Mouse (Mus musculus) liver, embryonic 13.5 days (tissue): ENCODE measurements around the gene Srgap2. TPM values are rescaled to one million over a fixed set of nuclear protein-coding genes. Genes with fewer than 3 reads are reported as not detected.

Experiments used
- ATAC-seq: fragments of 200-750 bp; cut with Nextera tagmentation; 2 replicates; pipeline ENCODE4 v1.8.0; 2017; ENCODE audit warnings: low read depth, mild to moderate bottlenecking, moderate number of reproducible peaks, moderate library complexity
- DNase-seq: peaks from one replicate; pipeline ENCODE4 v3.0.0; 2022
- H3K27ac ChIP-seq: fragments of 300-500 bp; sonication (generic); 2 replicates; pipeline ENCODE4 v1.5.1; 2015; ENCODE audit warnings: moderate library complexity, mild to moderate bottlenecking, inconsistent platforms
- H3K27me3 ChIP-seq: fragments of 300-500 bp; sonication (generic); 2 replicates; pipeline ENCODE4 v1.6.1; 2015; ENCODE audit warnings: mild to moderate bottlenecking, inconsistent platforms
- H3K36me3 ChIP-seq: fragments of 300-500 bp; sonication (generic); 2 replicates; pipeline ENCODE4 v1.6.1; 2015; ENCODE audit warnings: mild to moderate bottlenecking, inconsistent platforms
- H3K4me1 ChIP-seq: fragments of 300-500 bp; sonication (generic); replicated peaks from 2 replicates; pipeline ENCODE4 v1.6.1; 2015; ENCODE audit warnings: inconsistent platforms
- H3K4me2 ChIP-seq: fragments of 300-500 bp; sonication (generic); 2 replicates; pipeline ENCODE4 v1.6.1; 2015; ENCODE audit warnings: inconsistent platforms, mild to moderate bottlenecking, moderate library complexity
- H3K4me3 ChIP-seq: fragments of 300-500 bp; sonication (generic); replicated peaks from 2 replicates; pipeline ENCODE4 v1.5.1; 2015; ENCODE audit warnings: mild to moderate bottlenecking, inconsistent platforms
- H3K9ac ChIP-seq: fragments of 300-500 bp; sonication (generic); 2 replicates; pipeline ENCODE4 v1.6.1; 2015; ENCODE audit warnings: mild to moderate bottlenecking, inconsistent platforms
- H3K9me3 ChIP-seq: fragments of 300-500 bp; sonication (generic); replicated peaks from 2 replicates; pipeline ENCODE4 v1.6.1; 2016; ENCODE audit warnings: inconsistent platforms
- WGBS: fragments of 180-500 bp; shearing (Covaris S2); methylation state at CpG from one replicate; pipeline ENCODE4 v1.1.7; 2015; ENCODE audit not compliant: insufficient replicate concordance; 5-methylcytosine and 5-hydroxymethylcytosine counted together
- polyA plus RNA-seq: library from polyadenylated mRNA; unstranded; fragments of >200 nt; fragmentation: Nextera tagmentation; extraction: Ambion mirVana; gene quantifications from 2 replicates; pipeline ENCODE4 v1.2.1, GENCODE M21; 2015

Gene Srgap2
- polyA plus RNA-seq, 1 experiment from 2014 or later, result 3.7 TPM

DNA sequence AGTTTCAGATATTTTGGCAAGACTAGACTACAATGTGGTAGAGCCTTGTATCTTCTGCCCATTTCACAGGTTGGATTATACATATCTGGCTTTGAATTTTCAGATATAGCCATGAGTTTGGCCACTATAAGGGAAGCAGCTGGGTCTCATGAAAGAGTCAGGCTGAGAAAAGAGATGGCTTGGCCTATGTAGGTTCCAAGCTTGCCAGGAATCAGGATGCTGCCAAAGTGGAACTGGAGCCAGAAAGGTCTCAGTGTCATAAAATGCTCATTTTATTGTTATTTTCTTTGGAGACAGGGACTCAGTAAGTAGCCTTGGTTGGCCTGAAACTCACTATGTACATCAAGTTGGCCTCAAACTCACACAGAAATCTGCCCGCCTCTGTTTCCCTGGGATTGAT is 200.0 kb downstream of the Srgap2 start:
- H3K9me3 ChIP-seq, result no peaks in the 10 kb centered on the region
- H3K9ac ChIP-seq, result no peak overlapping the region
- H3K27me3 ChIP-seq, result no peaks in the 10 kb centered on the region
- 73% methylated on average over 1 of the region's 1 CpGs for WGBS
- H3K27ac ChIP-seq, result no peak overlapping the region
- H3K4me2 ChIP-seq, result no peak overlapping the region
- no peak for DNase-seq
- no peaks in the 10 kb centered on the region for H3K4me1 ChIP-seq
- H3K4me3 ChIP-seq, result no peak overlapping the region
- ATAC-seq, result no peak
- H3K36me3 ChIP-seq, result peaks cover 9% of the 10 kb centered on the region; the same call in 1 of the 2 replicates

DNA sequence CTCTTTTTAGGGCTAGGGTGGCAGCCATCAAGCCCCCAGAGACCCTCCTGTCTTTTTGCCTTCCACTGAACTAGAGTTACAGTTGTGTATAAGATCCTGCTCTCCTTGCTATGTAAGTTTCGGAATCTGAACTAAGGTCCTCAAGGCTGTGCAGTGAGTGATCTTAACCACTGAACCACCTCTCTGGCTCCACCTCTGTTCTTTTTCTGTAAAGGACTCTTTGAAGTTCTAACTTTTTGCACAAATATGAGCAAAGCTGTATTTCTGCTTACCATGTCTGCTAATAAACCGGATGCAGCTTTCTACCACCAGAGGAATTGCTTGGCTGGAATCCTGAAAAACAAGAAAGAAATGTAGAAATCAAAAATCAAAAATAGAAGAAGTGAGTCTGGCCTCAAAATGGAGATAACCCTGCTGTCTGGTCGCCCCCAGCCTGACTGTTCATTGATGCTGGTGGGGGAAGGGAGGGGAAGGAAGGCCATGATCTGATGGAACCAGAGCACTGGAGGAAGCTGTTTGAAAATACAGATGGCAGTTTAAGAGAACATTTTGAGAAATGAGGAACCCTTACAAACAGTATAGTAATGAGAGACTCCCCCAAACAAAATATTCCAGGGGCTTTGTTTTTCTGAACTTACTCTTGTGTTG is 202.2 kb downstream of the Srgap2 start:
- H3K27me3 ChIP-seq, result no peaks in the 10 kb centered on the region
- no peak overlapping the region for H3K9ac ChIP-seq
- no peaks in the 10 kb centered on the region for H3K4me1 ChIP-seq
- DNase-seq, result no peak
- H3K4me3 ChIP-seq, result no peak overlapping the region
- H3K27ac ChIP-seq, result no peak overlapping the region
- ATAC-seq, result no peak
- H3K9me3 ChIP-seq, result no peaks in the 10 kb centered on the region
- WGBS, result 52% methylated on average over 3 of the region's 3 CpGs
- peaks cover 10% of the 10 kb centered on the region; the same call in 1 of the 2 replicates for H3K36me3 ChIP-seq
- H3K4me2 ChIP-seq, result no peak overlapping the region

DNA sequence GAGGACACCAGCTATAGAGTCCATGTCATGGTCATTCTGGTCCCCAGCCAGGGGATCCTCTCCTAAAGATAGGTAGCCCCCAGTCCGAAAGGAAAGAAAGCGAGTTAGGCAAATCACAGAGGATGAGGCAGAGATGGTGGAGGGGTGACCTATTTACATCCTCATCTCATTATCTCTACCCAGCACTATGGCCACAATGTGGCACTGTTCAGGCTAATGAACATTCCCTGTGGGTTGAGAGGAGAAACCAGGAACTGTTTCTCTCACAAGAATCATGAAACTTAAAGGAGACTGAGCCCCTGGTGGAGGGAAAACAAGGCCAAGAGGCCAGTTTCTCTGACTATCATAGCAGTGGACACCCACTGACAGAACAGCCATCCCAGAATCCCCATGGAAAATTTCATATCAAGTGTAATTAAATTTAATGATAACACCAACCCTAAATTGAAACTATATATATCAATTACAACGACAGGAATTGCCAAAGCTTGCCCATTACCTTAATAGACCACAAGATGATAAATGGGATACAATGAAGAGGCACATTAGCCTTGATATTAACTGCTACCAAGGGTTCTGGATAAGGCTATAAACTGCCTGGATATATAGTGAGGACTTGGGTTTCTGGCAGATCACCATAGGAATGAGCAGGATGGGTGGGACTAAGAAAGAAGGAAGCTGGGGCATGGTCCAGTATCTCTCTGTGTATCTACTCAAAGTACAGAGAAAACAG is 207.4 kb downstream of the Srgap2 start:
- DNase-seq, result no peak
- H3K4me1 ChIP-seq, result peaks cover 7% of the 10 kb centered on the region
- H3K4me3 ChIP-seq, result no peak overlapping the region
- H3K4me2 ChIP-seq, result no peak overlapping the region
- ATAC-seq, result no peak
- no peak overlapping the region for H3K27ac ChIP-seq
- peaks cover 31% of the 10 kb centered on the region for H3K36me3 ChIP-seq
- H3K9ac ChIP-seq, result no peak overlapping the region
- no peaks in the 10 kb centered on the region for H3K9me3 ChIP-seq
- WGBS, result 75% methylated on average over 3 of the region's 3 CpGs
- H3K27me3 ChIP-seq, result no peaks in the 10 kb centered on the region

DNA sequence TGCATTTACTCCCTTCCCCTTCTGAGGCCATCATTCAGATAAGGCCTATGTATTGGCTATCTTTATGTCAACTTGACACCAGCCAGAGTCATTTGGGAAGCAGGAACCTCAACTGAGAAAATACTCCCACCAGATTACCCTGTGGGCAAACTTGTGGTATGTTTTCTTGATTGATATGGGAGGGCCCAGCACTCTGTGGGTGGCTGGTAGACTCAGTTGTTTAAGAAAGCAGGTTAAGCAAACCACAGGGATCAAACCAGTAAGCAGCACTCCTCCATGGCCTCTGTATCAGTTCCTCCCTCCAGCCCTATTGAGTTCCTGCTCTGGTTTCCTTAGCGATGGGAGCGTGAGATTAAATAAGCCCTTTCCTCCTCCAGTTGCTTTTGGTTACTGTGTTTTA is 208.8 kb downstream of the Srgap2 start:
- Histone ChIP-seq H3K27ac (no peak overlapping the region), H3K4me2 (no peak overlapping the region), H3K4me1 (peaks cover 7% of the 10 kb centered on the region), H3K9ac (no peak overlapping the region), H3K9me3 (no peaks in the 10 kb centered on the region), H3K4me3 (no peak overlapping the region), H3K36me3 (peaks cover 27% of the 10 kb centered on the region), H3K27me3 (no peaks in the 10 kb centered on the region)
- 32% methylated on average over 2 of the region's 2 CpGs for WGBS
- DNase-seq (no peak), ATAC-seq (no peak)

DNA sequence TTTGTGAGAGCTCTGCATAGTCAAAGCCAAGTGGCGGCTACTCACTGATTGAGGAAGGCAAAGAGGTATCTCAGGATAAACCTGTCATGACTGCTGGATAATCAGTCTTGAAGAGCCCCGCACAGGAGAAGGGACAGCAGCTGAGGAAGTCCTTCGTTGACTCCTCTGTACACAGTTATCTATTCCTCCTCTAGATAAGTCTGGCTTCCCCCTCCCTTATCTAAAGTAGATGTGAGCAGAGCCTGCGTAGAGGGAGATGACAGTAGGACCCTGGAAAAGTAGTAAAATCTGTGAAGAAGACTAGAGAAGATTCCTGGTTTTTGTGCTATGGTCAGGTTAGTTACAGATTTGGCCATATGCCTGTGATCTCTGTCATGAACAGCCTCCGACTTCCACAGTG is 209.5 kb downstream of the Srgap2 start:
- H3K9ac ChIP-seq, result no peak overlapping the region
- WGBS, result 27% methylated on average over 5 of the region's 5 CpGs
- ATAC-seq, result no peak

DNA sequence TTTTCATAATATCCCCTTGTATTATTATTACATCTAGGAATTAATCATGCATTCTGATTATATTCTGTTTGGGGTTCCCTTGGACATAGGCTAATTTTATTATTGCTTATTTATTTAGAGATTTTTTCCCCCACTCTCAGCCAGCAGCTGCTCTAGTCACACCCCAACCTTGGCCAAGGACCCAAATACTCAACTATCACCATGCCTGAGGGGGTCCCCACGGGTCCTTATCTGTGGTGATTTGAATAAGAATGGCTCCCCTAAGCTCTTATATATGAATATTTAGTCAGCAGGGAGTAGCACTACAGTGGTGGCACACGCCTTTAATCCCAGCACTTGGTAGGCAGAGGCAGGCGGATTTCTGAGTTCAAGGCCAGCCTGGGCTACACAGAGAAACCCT is 215.9 kb downstream of the Srgap2 start:
- Histone ChIP-seq H3K4me3 (no peak overlapping the region), H3K36me3 (peaks cover 31% of the 10 kb centered on the region), H3K9me3 (no peaks in the 10 kb centered on the region), H3K4me1 (no peaks in the 10 kb centered on the region), H3K9ac (no peak overlapping the region), H3K27me3 (no peaks in the 10 kb centered on the region), H3K27ac (no peak overlapping the region), H3K4me2 (no peak overlapping the region)
- 72% methylated on average over 3 of the region's 3 CpGs for WGBS
- no peak for DNase-seq
- ATAC-seq, result no peak

More for the DNA sequence above, 209.5 kb downstream of the Srgap2 start:
- Histone ChIP-seq H3K9me3 (no peaks in the 10 kb centered on the region), H3K4me3 (no peak overlapping the region), H3K36me3 (peaks cover 27% of the 10 kb centered on the region), H3K27me3 (no peaks in the 10 kb centered on the region), H3K4me1 (peaks cover 7% of the 10 kb centered on the region), H3K27ac (no peak overlapping the region), H3K4me2 (no peak overlapping the region)
- DNase-seq, result no peak

DNA sequence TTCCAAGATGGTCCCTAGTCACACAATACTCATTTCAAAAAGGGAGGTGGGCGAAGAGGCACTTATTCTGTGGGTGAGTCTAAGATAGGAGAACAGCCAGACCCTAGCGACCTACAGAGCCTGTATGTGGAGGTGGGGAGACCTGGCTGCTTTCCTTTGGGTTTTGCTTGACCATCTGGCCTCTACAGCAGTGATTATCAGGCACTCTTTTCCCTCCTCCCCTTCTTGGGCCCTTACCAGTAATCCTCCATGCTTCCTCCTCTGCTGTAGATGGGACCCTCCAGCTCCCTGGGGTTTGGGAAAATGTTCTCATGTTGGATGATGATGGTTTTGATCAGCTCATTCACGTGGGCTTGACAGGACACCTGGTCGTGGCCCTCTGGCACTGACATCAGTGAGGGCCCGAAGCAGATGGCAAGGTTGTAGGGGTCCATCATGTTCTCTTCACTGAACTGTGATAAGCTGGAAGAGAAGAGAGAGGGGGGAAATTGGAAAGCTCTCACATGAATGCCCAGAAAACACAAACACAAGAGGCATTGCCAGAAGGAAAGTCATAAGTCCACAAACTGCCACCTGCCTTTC is 216.8 kb downstream of the Srgap2 start:
- no peaks in the 10 kb centered on the region for H3K27me3 ChIP-seq
- H3K27ac ChIP-seq, result no peak overlapping the region
- no peaks in the 10 kb centered on the region for H3K4me1 ChIP-seq
- no peaks in the 10 kb centered on the region for H3K9me3 ChIP-seq
- DNase-seq (no peak), ATAC-seq (no peak)
- H3K4me3 ChIP-seq, result no peak overlapping the region
- no peak overlapping the region for H3K9ac ChIP-seq
- H3K36me3 ChIP-seq, result peaks cover 26% of the 10 kb centered on the region
- 62% methylated on average over 5 of the region's 5 CpGs for WGBS
- H3K4me2 ChIP-seq, result no peak overlapping the region

DNA sequence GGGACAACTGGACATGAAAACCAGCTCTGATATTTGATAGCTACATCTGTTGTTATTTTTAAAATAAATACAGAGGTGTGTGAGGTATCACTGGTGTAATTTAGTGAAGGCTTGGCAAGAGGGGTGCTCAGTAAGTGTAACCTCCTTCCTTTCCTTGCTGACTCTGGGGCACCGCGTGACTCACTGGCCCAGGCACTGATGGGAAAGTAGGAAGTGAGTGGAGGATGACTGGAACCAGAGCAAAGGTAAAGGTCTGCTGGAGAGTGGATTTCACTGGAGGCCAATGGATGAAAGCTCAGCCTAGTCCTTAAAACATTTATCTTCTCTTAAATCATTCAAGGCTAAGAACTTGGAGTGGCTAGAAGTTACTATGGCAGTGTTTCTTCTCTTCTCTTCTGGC is 226.4 kb downstream of the Srgap2 start:
- Histone ChIP-seq H3K27ac (no peak overlapping the region), H3K36me3 (peaks cover 33% of the 10 kb centered on the region; the same call in 1 of the 2 replicates), H3K4me1 (no peaks in the 10 kb centered on the region), H3K4me2 (no peak overlapping the region), H3K9me3 (no peaks in the 10 kb centered on the region), H3K4me3 (no peak overlapping the region), H3K27me3 (no peaks in the 10 kb centered on the region), H3K9ac (no peak overlapping the region)
- no peak for DNase-seq
- 90% methylated on average over 2 of the region's 2 CpGs for WGBS
- no peak for ATAC-seq

DNA sequence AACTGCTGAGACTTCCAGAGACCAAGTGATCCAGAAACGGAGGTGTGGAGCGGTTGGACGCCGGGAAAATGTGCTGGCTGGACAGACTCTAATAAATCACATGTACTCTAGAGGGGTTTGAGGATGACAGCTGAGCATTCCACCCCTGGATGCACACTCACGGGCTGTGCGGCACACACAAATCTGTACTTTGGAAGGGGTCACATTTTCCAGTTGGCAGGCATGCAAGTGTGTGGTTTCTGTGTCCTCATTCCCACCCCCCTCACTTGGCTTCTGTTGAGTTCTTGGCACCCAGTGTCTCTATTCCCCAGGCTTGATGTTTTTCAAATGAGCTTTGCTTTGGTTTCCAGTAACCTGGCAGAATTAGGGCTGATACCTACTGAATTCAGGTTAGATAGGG is 227.4 kb downstream of the Srgap2 start:
- Histone ChIP-seq H3K36me3 (peaks cover 39% of the 10 kb centered on the region; the same call in 1 of the 2 replicates), H3K27me3 (no peaks in the 10 kb centered on the region), H3K27ac (no peak overlapping the region), H3K4me2 (no peak overlapping the region), H3K9me3 (no peaks in the 10 kb centered on the region), H3K4me3 (no peak overlapping the region), H3K4me1 (no peaks in the 10 kb centered on the region), H3K9ac (no peak overlapping the region)
- ATAC-seq (no peak), DNase-seq (no peak)
- 84% methylated on average over 6 of the region's 6 CpGs for WGBS

DNA sequence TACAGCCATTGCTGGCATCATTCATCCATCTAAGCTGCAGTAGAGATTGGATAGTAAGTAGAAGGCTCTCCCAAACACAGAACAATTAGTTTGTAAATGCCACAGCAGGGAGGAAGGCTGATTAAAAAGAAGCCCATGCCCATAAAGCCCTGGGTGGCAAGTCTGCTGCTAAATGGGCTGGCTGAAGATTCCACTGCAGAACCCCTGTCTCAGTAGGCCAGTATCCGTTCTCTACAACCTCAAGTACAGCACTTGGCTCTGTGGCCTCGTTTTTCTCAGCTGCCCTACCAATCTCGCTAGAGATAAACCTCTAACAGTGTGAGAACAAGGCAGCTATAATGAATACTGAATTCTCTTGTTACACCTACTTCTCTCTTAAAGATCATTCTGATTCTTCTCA is 227.9 kb downstream of the Srgap2 start:
- WGBS, result 58% methylated on average over 3 of the region's 3 CpGs
- no peak for ATAC-seq
- H3K9ac ChIP-seq, result no peak overlapping the region

DNA sequence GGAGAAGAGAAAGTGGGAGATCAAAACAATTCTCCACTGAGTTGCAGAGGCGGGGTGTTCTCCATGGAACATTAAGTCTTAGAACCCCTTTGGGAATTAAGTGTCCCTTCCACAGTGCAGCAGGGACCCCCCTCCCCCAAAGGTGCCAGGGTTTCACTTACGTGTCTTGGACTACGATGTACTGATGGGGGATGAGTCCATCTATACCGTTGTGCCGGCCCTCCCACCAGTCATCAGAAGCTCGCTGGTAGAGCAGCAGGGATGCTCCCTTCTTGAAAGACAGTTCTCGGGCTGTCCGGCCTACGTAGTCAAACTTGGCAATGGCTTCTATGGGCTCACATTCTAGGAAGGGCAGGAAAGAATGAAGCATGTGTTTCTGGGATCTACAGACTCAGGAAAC is 229.0 kb downstream of the Srgap2 start:
- H3K27me3 ChIP-seq, result no peaks in the 10 kb centered on the region
- DNase-seq (no peak), ATAC-seq (no peak)
- no peak overlapping the region for H3K9ac ChIP-seq
- no peak overlapping the region for H3K4me3 ChIP-seq
- no peaks in the 10 kb centered on the region for H3K4me1 ChIP-seq
- H3K36me3 ChIP-seq, result peaks cover 42% of the 10 kb centered on the region
- H3K27ac ChIP-seq, result no peak overlapping the region
- no peak overlapping the region for H3K4me2 ChIP-seq
- WGBS, result 84% methylated on average over 9 of the region's 9 CpGs
- H3K9me3 ChIP-seq, result no peaks in the 10 kb centered on the region

More for the DNA sequence above, 227.9 kb downstream of the Srgap2 start:
- no peak overlapping the region for H3K27ac ChIP-seq
- no peak overlapping the region for H3K4me2 ChIP-seq
- peaks cover 42% of the 10 kb centered on the region for H3K36me3 ChIP-seq
- H3K27me3 ChIP-seq, result no peaks in the 10 kb centered on the region
- DNase-seq, result no peak
- no peaks in the 10 kb centered on the region for H3K9me3 ChIP-seq
- H3K4me1 ChIP-seq, result no peaks in the 10 kb centered on the region
- no peak overlapping the region for H3K4me3 ChIP-seq
